Mouse (Mus musculus) lung, adult 2 months (tissue): ENCODE measurements around the gene Fndc3a. TPM values are rescaled to one million over a fixed set of nuclear protein-coding genes. Genes with fewer than 3 reads are reported as not detected.
A peak's percentile ranks its signal among the peaks of the same experiment; 100 is the strongest.

Experiments
- DNase-seq: peaks from one replicate; pipeline ENCODE4 v3.0.0; 2022
- H3K4me1 ChIP-seq: fragments of 200-500 bp; 2 replicates; pipeline ENCODE4 v1.6.1; 2011; ENCODE audit warnings: low read length; ENCODE audit not compliant: control insufficient read depth, insufficient read depth
- H3K4me3 ChIP-seq: fragments of 200-500 bp; replicated peaks from 2 replicates; pipeline ENCODE3; 2011; ENCODE audit warnings: low read depth, mild to moderate bottlenecking, control low read depth, low read length; ENCODE audit errors: extremely low read depth
- CTCF ChIP-seq: fragments of 200-500 bp; IDR thresholded peaks from 2 replicates; pipeline ENCODE4 v1.5.1; 2011; ENCODE audit warnings: mild to moderate bottlenecking, low read length, control low read depth; ENCODE audit not compliant: insufficient read depth
- POLR2A ChIP-seq: fragments of 200-500 bp; IDR thresholded peaks from 2 replicates; pipeline ENCODE4 v1.6.1; 2011; ENCODE audit warnings: low read depth, mild to moderate bottlenecking, control low read depth, low read length, borderline replicate concordance; ENCODE audit errors: extremely low read depth
- WGBS: fragments of 180-500 bp; shearing (Covaris S2); methylation state at CpG from one replicate; pipeline ENCODE4 v1.1.7; 2018; 5-methylcytosine and 5-hydroxymethylcytosine counted together
- polyA plus RNA-seq: library from polyadenylated mRNA; depleted of rRNA; stranded (reverse); fragments of >200 nt; gene quantifications from 2 replicates; pipeline ENCODE4 v1.2.3, GENCODE M21; 2012

Gene Fndc3a
- polyA plus RNA-seq, 1 experiment, result 37.9 TPM

GRCm38 (mm10) chr14:72603194-72603521 is 106.6 kb downstream of the Fndc3a start:
- 1% methylated on average over 8 of the region's 8 CpGs for WGBS
- TF ChIP-seq CTCF (no peak), POLR2A (no peak)
- no peak for DNase-seq

GRCm38 (mm10) chr14:72602521-72603193 is 107.1 kb downstream of the Fndc3a start:
- peak; percentile 84 for DNase-seq
- peak overlapping the region; percentile 97 for H3K4me3 ChIP-seq
- TF ChIP-seq POLR2A, result peak; percentile 85; the same call in 1 of the 2 replicates
- TF ChIP-seq CTCF, result no peak
- peaks cover 12% of the 10 kb centered on the region for H3K4me1 ChIP-seq
- 1% methylated on average over 20 of the region's 20 CpGs for WGBS

More at GRCm38 (mm10) chr14:72603194-72603521, 106.6 kb downstream of the Fndc3a start:
- Histone ChIP-seq H3K4me1 (peaks cover 12% of the 10 kb centered on the region), H3K4me3 (peak overlapping the region; percentile 97)

- Histone ChIP-seq H3K4me1 (peaks cover 14% of the 10 kb centered on the region), H3K4me3 (peak overlapping the region; percentile 16)
- TF ChIP-seq POLR2A (no peak), CTCF (no peak)
- DNase-seq, result no peak
- 47% methylated on average over 5 of the region's 5 CpGs for WGBS
Observed at GRCm38 (mm10) chr14:72601381-72602305, 108.2 kb downstream of the Fndc3a start.

- no peak overlapping the region for H3K4me3 ChIP-seq
- TF ChIP-seq CTCF, result no peak
- TF ChIP-seq POLR2A, result no peak
- no peak for DNase-seq
- 75% methylated on average over 6 of the region's 6 CpGs for WGBS
- H3K4me1 ChIP-seq, result peaks cover 14% of the 10 kb centered on the region
Observed at GRCm38 (mm10) chr14:72600375-72600774, 109.4 kb downstream of the Fndc3a start.

- Histone ChIP-seq H3K4me1 (peaks cover 14% of the 10 kb centered on the region), H3K4me3 (no peak overlapping the region)
- DNase-seq, result no peak
- WGBS, result 85% methylated on average over 7 of the region's 7 CpGs
- TF ChIP-seq POLR2A (no peak), CTCF (no peak)
Observed at GRCm38 (mm10) chr14:72598976-72599740, 110.6 kb downstream of the Fndc3a start.

- WGBS, result 76% methylated on average over 7 of the region's 7 CpGs
- Histone ChIP-seq H3K4me1 (peaks cover 2% of the 10 kb centered on the region; the same call in 1 of the 2 replicates), H3K4me3 (no peak overlapping the region)
- TF ChIP-seq CTCF, result no peak
- TF ChIP-seq POLR2A, result no peak
- no peak for DNase-seq
Observed at GRCm38 (mm10) chr14:72594191-72594590, 115.6 kb downstream of the Fndc3a start.

GRCm38 (mm10) chr14:72589415-72589814 is 120.4 kb downstream of the Fndc3a start:
- TF ChIP-seq POLR2A (no peak), CTCF (no peak)
- 93% methylated on average over 4 of the region's 4 CpGs for WGBS

GRCm38 (mm10) chr14:72582979-72583378 is 126.8 kb downstream of the Fndc3a start:
- no peak for DNase-seq
- H3K4me3 ChIP-seq, result no peak overlapping the region
- H3K4me1 ChIP-seq, result no peaks in the 10 kb centered on the region
- TF ChIP-seq CTCF (no peak), POLR2A (no peak)
- 93% methylated on average over 6 of the region's 6 CpGs for WGBS

More at GRCm38 (mm10) chr14:72589415-72589814, 120.4 kb downstream of the Fndc3a start:
- H3K4me3 ChIP-seq, result no peak overlapping the region
- H3K4me1 ChIP-seq, result no peaks in the 10 kb centered on the region
- DNase-seq, result no peak

- TF ChIP-seq CTCF (no peak), POLR2A (no peak)
- 84% methylated on average over 3 of the region's 3 CpGs for WGBS
- H3K4me3 ChIP-seq, result no peak overlapping the region
- H3K4me1 ChIP-seq, result no peaks in the 10 kb centered on the region
- no peak for DNase-seq
Observed at GRCm38 (mm10) chr14:72580991-72581390, 128.8 kb downstream of the Fndc3a start.
